Mouse (Mus musculus): ENCODE measurements around the gene Slc37a1. TPM values are rescaled to one million over a fixed set of nuclear protein-coding genes. Genes with fewer than 3 reads are reported as not detected.
"Not testable (repeated sequence)": the region's sequence is repeated elsewhere in the genome, so short reads cannot be mapped to it uniquely, and the experiment has no call there.

Slc37a1 gene
- polyA plus RNA-seq, 1 experiment from 2014 or later: 10.4 TPM

DNA sequence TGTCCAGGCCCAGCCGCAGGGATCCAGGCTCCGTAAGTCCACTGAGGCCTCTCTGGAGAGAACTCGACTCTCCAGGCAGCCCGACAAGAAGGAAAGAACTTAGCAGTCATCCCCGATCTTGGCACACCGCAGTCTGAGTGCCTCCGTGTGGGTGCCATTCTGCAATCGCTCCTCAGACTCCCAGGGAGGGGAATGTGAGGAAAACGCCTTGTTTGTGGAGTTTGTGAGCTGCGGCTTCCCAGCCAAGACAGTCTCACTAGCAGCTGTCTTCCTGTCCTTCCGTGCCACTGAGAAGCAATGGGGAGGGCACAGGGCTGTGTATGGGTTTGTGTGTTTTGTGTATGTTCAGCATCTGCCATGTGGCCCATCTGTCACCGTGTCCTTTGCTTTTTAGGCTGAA is 62.8 kb downstream of the Slc37a1 start:
- Histone ChIP-seq H3K9me3 (replicated peaks) (no peaks in the 10 kb centered on the region), H3K4me3 (no peak overlapping the region), H3K36me3 (ENCODE audit: poor library complexity, severe bottlenecking) (peaks cover 5% of the 10 kb centered on the region; the same call in 1 of the 2 replicates), H3K27ac (peak overlapping the region; percentile 51), H3K9ac (no peak overlapping the region), H3K27me3 (no peaks in the 10 kb centered on the region), H3K4me2 (no peak overlapping the region), H3K4me1 (peaks cover 4% of the 10 kb centered on the region; the same call in 1 of the 2 replicates)
- WGBS: 86% methylated on average over 12 of the region's 12 CpGs
- no peak for ATAC-seq

DNA sequence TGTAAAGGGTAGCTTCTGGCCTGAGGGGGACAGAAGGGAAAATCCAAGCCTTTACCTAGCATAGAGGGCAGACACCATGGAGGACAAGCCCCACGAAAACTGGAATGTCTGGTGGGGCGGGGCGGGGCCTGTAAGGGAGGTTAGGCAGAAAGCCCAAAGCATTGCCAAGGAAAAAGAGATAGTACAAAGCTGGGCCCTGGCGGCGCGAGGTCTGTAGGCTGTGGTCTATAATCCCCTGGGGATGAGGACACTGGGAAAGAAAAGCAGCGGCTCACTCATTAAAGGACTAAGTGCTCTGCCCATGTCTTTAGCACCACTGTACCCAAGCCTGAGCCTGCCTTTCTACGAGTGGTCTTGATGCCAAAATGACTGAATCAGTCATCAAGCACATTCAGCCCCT is 65.4 kb downstream of the Slc37a1 start:
- WGBS: 32% methylated on average over 8 of the region's 8 CpGs
- ATAC-seq: 0 out of 2 replicates have a peak, but pooled peaks have one; percentile 16
- H3K36me3 ChIP-seq (ENCODE audit: poor library complexity, severe bottlenecking): peaks cover 5% of the 10 kb centered on the region; the same call in 1 of the 2 replicates
- H3K4me1 ChIP-seq: peaks cover 14% of the 10 kb centered on the region
- H3K27me3 ChIP-seq: no peaks in the 10 kb centered on the region
- no peak overlapping the region for H3K4me3 ChIP-seq
- no peak overlapping the region; the same call in 1 of the 2 replicates for H3K27ac ChIP-seq
- no peaks in the 10 kb centered on the region for H3K9me3 ChIP-seq (replicated peaks)
- H3K4me2 ChIP-seq: no peak overlapping the region
- H3K9ac ChIP-seq: no peak overlapping the region

DNA sequence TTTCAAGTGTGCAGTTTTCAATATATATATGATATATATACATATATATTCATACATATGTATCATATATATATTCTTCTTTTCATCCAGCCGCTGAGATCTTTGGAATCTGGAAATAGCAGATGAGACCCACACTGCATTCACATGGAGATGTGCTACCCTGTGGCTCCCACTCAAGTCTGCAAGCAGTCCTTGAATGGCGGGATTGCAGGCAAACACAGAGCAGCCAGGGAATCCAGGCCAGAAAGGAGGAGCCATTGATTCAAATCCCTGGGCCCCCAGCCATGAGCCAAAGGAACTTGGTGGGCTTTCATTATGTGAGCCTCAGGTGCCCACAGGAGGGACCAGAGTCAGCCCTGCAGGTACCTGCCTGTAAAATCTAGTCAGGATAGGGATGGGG is 66.7 kb downstream of the Slc37a1 start:
- 65% methylated on average over 2 of the region's 2 CpGs for WGBS
- Histone ChIP-seq H3K27ac (no peak overlapping the region), H3K27me3 (no peaks in the 10 kb centered on the region), H3K9ac (no peak overlapping the region), H3K4me2 (no peak overlapping the region), H3K4me3 (no peak overlapping the region), H3K36me3 (ENCODE audit: poor library complexity, severe bottlenecking) (peaks cover 5% of the 10 kb centered on the region; the same call in 1 of the 2 replicates), H3K9me3 (replicated peaks) (no peaks in the 10 kb centered on the region), H3K4me1 (peaks cover 14% of the 10 kb centered on the region)
- ATAC-seq: no peak

DNA sequence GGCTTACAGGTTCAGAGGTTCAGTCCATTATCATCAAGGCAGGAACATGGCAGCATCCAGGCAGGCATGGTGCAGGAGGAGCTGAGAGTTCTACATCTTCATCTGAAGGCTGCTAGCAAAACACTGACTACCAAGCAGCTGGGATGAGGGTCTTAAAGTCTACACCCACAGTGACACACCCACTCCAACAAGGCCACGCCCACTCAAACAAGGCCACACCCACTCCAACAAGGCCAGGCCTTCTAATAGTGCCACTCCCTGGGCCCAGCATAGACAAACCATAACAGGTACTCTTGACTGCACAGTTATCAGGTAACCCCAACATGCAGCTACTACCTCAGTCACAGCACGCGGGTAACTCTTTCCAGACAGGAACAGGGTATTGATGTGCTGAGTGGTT is 68.1 kb downstream of the Slc37a1 start:
- not testable (repeated sequence) for H3K9ac ChIP-seq; H3K36me3 ChIP-seq (ENCODE audit: poor library complexity, severe bottlenecking); H3K4me2 ChIP-seq; H3K4me3 ChIP-seq; H3K9me3 ChIP-seq (replicated peaks); H3K27ac ChIP-seq; H3K27me3 ChIP-seq; ATAC-seq
- 83% methylated on average over 3 of the region's 3 CpGs for WGBS
- H3K4me1 ChIP-seq: peaks cover 14% of the 10 kb centered on the region

DNA sequence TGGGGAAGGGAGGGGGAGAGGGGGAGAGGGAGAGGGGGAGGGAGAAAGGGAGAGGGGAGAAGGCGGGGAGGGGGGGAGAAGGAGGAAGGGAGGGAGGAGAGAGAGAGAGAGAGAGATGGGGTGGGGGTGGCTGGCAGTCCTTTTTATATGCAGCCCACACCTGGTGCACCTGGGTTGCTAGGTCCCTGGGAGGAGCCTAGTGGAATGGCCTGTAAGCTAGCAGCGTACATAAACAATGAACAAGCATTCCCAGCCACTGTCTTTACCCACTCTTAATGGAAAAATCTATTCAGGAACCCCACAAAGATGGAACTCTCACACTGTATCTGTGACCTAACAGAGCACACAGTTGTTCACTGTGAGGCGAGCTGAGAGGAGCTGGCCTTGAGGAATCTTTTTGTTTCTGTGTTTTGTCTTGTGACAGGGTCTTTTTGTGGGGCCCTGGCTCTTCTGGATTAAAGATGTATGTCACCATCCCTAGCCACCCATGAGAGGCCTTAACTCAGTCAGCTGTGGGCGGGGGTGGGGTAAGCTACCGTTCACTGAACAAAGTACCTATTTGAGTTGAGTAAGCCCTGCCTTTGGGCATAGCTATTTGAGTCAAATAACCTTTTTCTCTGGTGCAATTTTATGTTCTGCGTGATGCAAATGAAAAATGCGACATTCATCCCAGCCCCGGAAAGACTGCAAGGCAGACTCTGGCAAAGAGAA is 69.4 kb downstream of the Slc37a1 start:
- no peak overlapping the region for H3K4me2 ChIP-seq
- H3K9ac ChIP-seq: no peak overlapping the region
- 38% methylated on average over 8 of the region's 8 CpGs for WGBS
- H3K27me3 ChIP-seq: no peaks in the 10 kb centered on the region
- H3K4me3 ChIP-seq: no peak overlapping the region
- no peak; the same call in 1 of the 2 replicates for ATAC-seq
- peak overlapping the region; percentile 40; the same call in 1 of the 2 replicates for H3K27ac ChIP-seq
- H3K36me3 ChIP-seq (ENCODE audit: poor library complexity, severe bottlenecking): no peaks in the 10 kb centered on the region
- H3K9me3 ChIP-seq (replicated peaks): no peaks in the 10 kb centered on the region
- H3K4me1 ChIP-seq: peaks cover 14% of the 10 kb centered on the region

DNA sequence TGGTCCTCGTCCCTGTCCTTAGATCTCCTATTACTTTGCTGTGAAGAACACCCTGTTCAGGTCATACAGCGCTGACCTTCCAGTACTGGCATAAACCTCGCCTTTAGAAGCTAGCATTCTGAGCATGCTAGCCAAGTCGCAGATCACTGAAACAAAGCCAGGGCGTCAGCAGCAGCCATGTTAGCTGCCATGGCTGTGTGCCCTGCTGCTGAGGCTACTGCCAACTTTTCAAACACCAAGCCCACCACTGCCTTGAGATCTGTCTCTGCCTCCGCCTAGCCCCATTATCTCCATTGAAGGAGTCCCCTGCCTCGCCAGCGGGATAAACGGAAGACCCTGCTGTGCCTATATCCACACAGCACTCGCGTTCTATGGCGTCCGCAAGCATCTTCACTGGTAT is 74.0 kb downstream of the Slc37a1 start:
- H3K4me1 ChIP-seq: peaks cover 10% of the 10 kb centered on the region
- H3K36me3 ChIP-seq (ENCODE audit: poor library complexity, severe bottlenecking): no peaks in the 10 kb centered on the region
- H3K4me2 ChIP-seq: no peak overlapping the region
- no peaks in the 10 kb centered on the region for H3K27me3 ChIP-seq
- no peaks in the 10 kb centered on the region for H3K9me3 ChIP-seq (replicated peaks)
- H3K27ac ChIP-seq: no peak overlapping the region
- no peak for ATAC-seq
- H3K9ac ChIP-seq: no peak overlapping the region
- 70% methylated on average over 13 of the region's 13 CpGs for WGBS
- no peak overlapping the region for H3K4me3 ChIP-seq

DNA sequence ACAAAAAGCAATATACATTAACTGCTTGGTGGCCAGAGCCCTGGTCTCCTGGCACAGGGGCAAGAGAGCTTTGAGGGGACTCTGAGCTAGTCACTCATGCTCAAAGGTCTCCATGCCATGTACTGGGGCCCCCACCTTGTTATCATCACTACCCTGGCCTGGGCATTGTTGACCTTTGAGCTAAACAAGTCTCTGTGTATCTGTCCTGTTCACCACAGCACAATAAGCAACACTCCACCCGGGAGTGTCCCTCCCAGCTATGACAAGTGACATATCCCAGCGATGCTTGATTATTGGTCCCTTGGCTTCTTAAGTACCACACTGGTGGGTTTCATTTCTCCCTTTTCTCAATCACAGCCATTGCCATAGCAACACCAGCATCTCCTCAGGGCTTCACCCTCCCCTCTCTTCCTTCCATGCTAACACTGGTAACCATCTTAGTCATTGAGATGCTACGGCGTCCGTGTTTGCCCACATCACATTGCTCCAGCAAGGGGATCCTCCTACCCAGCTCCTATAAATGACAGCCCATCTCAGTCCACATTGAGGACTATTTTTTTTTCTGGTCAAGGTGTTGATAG is 79.1 kb downstream of the Slc37a1 start:
- Histone ChIP-seq H3K36me3 (ENCODE audit: poor library complexity, severe bottlenecking) (no peaks in the 10 kb centered on the region), H3K9me3 (replicated peaks) (no peaks in the 10 kb centered on the region), H3K27ac (no peak overlapping the region), H3K27me3 (no peaks in the 10 kb centered on the region), H3K4me2 (no peak overlapping the region), H3K9ac (no peak overlapping the region), H3K4me3 (no peak overlapping the region), H3K4me1 (no peaks in the 10 kb centered on the region; the same call in none of the 2 replicates)
- no peak for ATAC-seq
- WGBS: 85% methylated on average over 5 of the region's 5 CpGs

DNA sequence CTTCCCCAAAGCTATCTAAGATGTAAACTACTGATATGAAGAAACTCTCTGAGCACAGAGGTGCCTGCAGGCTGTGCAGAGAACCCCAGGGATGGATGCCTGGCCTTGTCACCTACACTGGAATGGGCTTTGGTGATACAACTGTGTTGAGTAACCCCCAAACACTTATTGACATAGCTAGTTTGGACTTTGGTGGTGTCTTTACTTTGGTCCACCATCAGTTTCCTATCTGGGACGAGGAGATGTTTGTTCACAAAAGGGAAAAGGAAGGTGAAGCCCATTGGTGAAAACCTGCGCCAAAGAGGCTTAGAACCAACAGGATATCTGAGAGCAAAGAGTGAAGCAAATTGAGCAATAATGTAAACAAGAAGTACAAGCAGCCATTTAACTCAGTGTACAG is 83.6 kb downstream of the Slc37a1 start:
- H3K9me3 ChIP-seq (replicated peaks): no peaks in the 10 kb centered on the region
- no peaks in the 10 kb centered on the region for H3K36me3 ChIP-seq (ENCODE audit: poor library complexity, severe bottlenecking)
- no peak for ATAC-seq
- no peak overlapping the region for H3K27ac ChIP-seq
- H3K4me1 ChIP-seq: peaks cover 3% of the 10 kb centered on the region; the same call in 1 of the 2 replicates
- H3K27me3 ChIP-seq: no peaks in the 10 kb centered on the region
- H3K4me3 ChIP-seq: no peak overlapping the region
- H3K4me2 ChIP-seq: no peak overlapping the region
- 78% methylated on average over 2 of the region's 2 CpGs for WGBS
- H3K9ac ChIP-seq: no peak overlapping the region

DNA sequence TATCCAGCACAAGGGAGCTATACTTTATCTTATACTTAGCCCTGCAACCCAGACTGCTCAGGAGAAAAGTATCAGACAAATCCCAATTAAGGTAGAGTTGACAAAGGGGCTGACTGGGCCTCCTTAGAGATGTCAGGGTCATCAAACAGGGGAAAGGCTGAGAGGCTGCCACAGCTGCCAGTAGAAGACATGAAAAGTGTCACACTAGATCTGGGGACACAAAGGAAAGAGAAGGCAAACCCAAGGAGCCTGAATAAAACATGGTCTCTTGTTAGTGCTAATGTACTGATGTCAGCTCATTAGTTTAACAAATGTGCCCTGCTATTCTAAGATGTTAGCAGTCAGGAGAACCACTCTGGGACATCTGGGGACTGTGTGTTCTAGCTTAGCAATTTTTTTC is 84.3 kb downstream of the Slc37a1 start:
- ATAC-seq: peak; percentile 68
- H3K4me1 ChIP-seq: peaks cover 3% of the 10 kb centered on the region; the same call in 1 of the 2 replicates

DNA sequence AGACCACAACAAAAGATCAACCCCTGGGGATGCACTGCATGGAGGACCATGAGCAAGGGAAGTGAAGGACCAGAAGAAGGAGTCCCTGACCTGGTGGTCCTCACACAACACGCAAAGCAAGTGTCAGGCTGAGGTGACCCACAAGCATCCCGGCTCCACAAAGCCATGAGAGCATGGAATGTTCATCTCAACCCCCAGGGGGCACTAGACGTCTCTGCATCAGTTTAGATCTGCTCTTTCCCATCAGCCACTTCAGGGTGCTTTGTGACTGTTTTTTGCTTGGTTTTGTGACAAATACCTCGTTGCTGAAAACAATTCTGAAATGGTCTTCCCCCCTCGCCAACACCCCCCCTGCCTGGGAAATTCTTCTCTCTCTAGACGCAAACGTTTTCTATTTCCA is 91.4 kb downstream of the Slc37a1 start:
- Histone ChIP-seq H3K36me3 (ENCODE audit: poor library complexity, severe bottlenecking) (no peaks in the 10 kb centered on the region), H3K9ac (no peak overlapping the region; the same call in 1 of the 2 replicates), H3K4me2 (peak overlapping the region; percentile 38), H3K27ac (no peak overlapping the region), H3K4me3 (no peak overlapping the region), H3K4me1 (peaks cover 4% of the 10 kb centered on the region), H3K9me3 (replicated peaks) (no peaks in the 10 kb centered on the region), H3K27me3 (no peaks in the 10 kb centered on the region)
- WGBS: 5% methylated on average over 7 of the region's 7 CpGs
- peak; percentile 66 for ATAC-seq

More for the DNA sequence above, 84.3 kb downstream of the Slc37a1 start:
- H3K36me3 ChIP-seq (ENCODE audit: poor library complexity, severe bottlenecking): no peaks in the 10 kb centered on the region
- H3K4me3 ChIP-seq: no peak overlapping the region
- no peak overlapping the region for H3K27ac ChIP-seq
- H3K9ac ChIP-seq: no peak overlapping the region
- H3K27me3 ChIP-seq: no peaks in the 10 kb centered on the region
- no peaks in the 10 kb centered on the region for H3K9me3 ChIP-seq (replicated peaks)
- no peak overlapping the region for H3K4me2 ChIP-seq

DNA sequence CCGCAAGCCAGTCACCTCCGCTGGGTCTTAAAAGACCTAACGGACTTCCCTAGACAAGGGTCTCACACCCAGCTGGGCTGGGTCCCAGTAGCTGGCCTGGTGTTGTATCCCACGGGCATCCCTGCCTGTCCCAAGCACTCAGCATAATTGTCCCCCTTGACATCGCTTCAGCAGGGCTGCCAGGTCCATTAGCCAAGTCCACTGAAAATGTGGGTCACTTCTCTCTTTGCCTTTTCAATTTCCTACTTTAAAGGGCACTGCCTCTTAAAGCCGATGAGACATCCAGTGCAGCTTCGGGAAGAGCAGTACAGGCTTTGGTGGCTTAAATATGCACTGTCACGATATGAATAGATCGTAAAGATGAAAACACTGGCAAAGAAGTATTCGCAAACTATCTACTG is 91.8 kb downstream of the Slc37a1 start:
- no peak overlapping the region for H3K27ac ChIP-seq
- peak; percentile 48; the same call in 1 of the 2 replicates for ATAC-seq
- H3K4me2 ChIP-seq: peak overlapping the region; percentile 38
- no peak overlapping the region for H3K4me3 ChIP-seq
- peaks cover 4% of the 10 kb centered on the region for H3K4me1 ChIP-seq
- no peaks in the 10 kb centered on the region for H3K9me3 ChIP-seq (replicated peaks)
- 59% methylated on average over 10 of the region's 10 CpGs for WGBS
- H3K9ac ChIP-seq: no peak overlapping the region; the same call in 1 of the 2 replicates
- no peaks in the 10 kb centered on the region for H3K27me3 ChIP-seq
- H3K36me3 ChIP-seq (ENCODE audit: poor library complexity, severe bottlenecking): no peaks in the 10 kb centered on the region

DNA sequence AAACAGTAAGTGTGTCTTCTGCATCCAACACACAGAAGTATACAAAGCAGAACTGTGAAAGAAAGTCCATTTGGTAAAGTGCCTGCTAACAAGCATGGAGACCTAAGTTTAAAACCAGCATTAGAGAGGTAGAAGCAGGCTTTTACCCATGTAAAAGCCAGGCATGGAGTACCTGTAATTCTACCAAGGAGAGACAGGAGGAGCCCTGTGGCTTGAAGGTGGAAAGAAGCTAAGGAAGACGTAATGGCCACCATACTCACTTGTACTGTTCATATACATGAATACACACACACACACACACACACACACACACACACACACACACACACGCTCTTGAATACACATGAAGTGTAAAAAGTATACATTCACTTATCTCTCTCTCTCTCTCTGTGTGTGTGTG is 92.5 kb downstream of the Slc37a1 start:
- WGBS: 89% methylated on average over 2 of the region's 2 CpGs

More for the DNA sequence above, 92.5 kb downstream of the Slc37a1 start:
- Histone ChIP-seq H3K4me1 (peaks cover 4% of the 10 kb centered on the region), H3K4me2 (no peak overlapping the region), H3K9me3 (replicated peaks) (no peaks in the 10 kb centered on the region), H3K9ac (no peak overlapping the region), H3K27me3 (no peaks in the 10 kb centered on the region), H3K4me3 (no peak overlapping the region), H3K27ac (no peak overlapping the region), H3K36me3 (ENCODE audit: poor library complexity, severe bottlenecking) (no peaks in the 10 kb centered on the region)
- no peak for ATAC-seq

All from forebrain, embryonic 13.5 days (tissue).